Mouse (Mus musculus) left cerebral cortex, adult 9 months (tissue): ENCODE data around the gene 1810013L24Rik.

Source experiments
- DNase-seq, 2 experiments: peaks; one replicate each; pipeline ENCODE4 v3.0.0; 2022; ENCODE audit warnings: low spot score in 2 of 2

1810013L24Rik gene

DNA sequence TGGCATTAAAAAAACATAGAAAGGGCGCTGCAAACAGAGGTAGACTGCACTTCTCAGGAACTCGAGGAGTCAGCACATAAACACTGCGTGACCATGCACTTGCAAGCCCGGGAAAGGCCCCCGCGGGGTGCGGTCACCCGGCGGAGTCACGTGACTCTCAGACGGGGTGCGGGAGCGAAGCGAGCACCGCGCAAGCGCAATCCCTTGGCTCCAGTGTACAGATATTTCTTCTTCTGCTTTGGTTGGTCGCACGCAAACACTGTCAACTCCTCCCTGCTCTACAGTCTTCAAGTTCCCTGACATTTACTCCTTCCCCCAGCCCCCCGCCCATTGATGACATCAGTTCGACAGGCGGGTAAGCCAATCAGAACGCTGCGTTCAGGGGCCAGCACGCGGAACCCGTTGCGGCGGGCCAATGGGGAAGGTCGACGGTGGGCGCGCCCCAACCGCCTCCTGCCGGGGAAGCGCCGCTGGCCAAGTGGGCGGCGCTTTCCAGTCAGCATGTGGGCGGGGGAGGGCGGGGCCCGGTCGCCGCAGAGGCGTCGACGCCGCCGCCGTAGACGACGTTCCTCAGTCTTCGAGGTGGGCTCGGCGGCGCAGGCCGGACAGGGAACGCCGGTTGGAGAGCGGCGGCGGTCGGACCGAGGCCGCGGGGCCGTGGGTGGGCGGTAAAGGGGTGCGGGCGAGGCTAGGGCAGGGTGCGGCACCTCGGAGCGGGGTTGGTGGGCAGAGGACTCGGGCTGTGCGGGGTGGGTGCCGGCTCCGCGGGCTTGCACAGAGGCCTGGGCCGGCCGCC is at the start of gene 1810013L24Rik:
1810013L24Rik (plus strand) TSS at position 537 of the 796 bp plus-strand sequence.
- DNase-seq = peak; percentile 99

DNA sequence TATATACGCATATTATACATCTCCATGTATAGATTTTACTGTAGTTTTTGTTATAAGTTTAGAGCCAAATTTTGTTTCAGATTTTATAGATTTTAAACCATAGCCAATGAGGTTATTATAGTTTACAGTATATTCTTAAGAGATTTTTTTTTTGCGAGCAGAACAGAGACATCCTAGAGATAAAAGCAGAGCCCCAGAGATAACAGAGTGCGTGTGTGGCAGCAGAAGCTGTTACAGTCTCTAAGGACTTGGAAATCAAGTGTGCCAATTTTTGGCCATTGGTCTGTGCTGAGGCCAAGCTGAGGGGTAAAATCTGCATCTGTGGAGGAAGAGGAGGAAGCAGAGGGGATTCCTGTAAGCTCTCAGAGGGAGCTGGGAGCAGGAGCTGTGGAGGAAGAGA is 49.7 kb upstream of the 1810013L24Rik start:
- DNase-seq = no peak

DNA sequence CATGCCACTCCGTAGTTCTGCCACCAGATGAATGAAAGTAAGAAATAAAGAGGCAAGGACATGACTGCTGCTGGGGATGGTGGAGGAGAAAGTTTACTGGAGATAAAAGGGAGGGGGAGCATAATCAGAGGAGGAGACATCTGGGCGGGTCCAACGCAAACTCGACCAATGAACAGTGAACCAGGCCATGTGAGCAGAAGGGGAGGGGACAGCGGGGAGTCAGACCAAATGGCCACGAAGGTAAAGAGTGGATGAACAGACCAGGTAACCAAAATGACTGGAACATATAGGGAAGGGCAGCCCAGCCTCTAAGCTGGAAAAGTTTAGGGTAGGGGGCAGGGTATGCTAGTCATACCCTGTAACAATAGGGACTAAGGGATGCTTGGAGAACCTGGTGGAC is 48.7 kb upstream of the 1810013L24Rik start:
- no peak for DNase-seq

DNA sequence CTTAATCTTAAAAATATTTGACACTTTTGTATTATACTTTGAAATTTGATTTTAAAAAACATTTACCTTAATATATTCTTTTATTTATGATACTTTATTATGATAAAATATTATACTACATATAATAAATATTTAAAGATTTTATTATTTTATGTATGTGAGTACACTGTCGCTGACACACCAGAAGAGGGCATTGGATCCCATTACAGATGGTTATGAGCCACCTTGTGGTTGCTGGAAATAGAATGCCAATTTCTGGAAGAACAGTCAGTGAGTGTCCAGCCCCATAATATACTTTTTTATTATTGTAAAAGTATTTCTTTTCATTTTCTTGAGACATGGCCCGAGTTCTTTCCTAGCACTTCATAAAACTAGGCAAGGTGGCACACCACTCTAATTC is 48.2 kb upstream of the 1810013L24Rik start:
- no peak for DNase-seq

DNA sequence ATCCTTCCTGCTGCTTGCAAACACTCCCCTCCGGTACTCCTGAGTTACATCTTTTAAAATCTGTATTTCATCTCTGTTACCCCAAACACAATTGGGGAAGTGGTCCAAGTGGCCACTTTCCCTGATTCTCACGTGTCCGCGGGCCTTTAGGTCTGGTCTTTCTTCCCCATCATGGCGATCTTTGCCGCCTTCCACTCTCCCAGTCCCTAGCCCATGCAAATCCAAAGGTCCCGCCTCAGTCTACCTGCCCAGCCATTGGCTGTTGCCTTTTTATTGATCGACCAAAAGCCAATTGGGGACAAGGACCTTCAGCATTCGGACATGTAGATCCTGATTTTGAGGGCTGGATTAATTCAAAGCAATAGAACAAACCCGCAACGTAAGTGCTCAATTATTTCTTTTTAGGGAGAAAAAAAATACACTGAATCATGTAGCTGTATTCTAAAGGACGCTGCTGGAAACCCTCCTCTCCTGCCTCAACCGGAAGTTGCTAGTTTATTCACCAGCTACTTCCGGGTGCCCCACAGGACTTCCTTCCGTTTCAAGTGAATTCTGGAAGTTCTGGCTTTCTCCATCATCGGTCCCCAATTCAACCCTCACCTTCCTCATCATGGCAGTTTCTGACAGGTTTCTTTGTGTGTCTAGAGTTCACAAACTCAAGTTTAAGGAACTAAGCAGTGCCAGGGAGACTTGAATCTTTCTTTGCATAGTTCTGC is 46.5 kb upstream of the 1810013L24Rik start:
- DNase-seq = no peak

DNA sequence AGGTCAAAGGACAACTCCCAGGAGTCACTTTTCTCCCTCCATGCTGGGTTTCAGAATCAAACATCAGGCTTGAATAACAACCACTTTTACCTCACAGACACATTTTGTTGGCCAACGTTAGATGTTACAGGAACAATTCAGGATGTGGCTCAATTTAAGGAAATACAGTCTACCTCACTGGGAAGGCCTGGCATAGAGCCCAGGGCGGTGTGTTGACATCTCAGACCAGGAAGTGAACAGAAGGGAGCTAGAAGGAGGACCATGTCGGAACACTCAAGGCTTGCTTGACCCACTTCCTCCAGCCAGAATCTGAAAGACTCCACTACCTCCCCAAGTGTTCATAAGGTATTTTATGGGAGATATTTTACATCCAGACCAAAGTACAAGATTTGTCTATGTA is 45.1 kb upstream of the 1810013L24Rik start:
- DNase-seq = no peak

DNA sequence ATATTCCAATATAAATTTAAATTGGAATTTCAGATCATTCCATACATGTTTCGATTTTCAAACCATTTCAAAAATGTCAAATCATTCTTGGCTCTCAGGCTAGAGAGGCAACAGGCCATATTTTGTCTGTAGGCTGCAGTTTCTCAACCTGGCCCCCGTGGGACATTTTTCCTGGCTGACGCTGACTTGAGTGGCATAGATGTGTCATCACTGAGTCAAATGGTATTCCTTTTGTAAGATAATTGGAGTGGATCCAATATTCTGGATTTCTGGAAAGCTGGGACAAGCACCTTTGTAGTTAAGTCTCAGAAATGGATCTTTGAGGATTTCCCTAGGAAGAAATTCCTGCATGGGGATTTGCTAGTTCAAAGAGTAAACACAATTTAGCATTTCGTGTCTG is 39.0 kb upstream of the 1810013L24Rik start:
- no peak for DNase-seq

DNA sequence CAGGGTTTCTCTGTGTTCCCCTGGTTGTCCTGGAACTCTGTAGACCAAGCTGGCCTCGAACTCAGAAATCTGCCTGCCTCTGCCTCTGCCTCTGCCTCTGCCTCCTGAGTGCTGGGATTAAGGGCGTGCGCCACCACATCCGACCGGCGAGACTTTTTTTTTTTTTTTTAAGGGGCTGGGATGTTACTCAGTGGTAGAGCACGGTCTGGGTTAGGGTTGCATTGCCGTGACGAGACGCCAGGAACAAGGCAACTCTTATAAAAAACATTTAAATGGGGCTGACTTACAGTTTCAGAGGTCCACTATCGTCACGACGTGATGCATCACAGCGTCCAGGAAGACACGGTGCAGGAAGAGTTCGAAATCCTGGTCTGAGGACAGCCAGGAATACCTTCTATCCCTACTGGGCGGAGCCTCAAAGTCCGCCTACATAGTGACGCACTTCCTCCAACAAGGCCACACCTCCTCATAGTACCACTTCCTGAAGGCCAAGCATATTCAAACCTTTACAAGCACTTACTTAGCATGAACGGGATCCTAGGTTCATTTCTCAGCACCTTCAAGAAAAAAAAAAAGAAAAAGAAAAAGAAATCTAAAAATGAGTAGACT is 37.8 kb upstream of the 1810013L24Rik start, which contains the start of gene Usp7:
Usp7 (minus strand) TSS at position 360 of the 609 bp plus-strand sequence.
- no peak for DNase-seq

DNA sequence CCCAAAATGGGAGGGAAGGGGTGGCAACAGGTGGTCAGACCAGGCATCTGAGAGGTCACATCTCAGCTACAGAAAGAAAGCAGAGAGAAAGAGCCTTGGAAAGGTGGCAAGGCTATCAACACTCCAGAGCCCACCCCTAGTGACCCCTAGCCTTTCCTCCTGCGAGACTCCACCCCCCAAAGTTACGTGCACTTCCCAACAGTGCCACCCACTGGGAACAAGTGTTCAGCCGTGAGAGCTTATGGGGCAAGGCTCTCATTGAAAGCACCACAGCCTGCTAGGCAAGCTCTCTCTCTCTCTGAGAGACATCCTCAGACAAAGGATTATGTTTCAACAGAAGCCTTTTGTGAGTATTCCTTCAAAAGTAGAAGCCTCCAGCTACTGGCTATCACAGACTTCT is 34.9 kb upstream of the 1810013L24Rik start:
- no peak for DNase-seq

DNA sequence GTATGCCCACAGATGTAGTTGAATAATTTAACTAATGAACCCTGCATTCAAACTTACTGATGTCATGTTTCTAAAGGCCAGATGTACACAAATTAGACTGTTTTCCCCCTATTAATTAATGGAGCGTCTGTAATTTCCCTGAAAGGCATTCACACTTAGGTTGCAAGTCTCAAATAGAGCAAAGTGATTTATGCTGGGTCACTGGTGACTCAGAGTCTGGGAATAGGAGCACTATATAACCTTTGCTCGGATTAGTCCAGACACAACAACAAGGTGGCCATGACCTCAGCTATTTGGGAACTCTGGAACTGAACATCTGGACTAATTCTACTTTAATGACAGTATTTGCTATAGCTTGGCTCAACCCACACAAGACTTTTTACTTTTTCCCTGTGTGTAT is 34.0 kb upstream of the 1810013L24Rik start:
- DNase-seq = no peak

DNA sequence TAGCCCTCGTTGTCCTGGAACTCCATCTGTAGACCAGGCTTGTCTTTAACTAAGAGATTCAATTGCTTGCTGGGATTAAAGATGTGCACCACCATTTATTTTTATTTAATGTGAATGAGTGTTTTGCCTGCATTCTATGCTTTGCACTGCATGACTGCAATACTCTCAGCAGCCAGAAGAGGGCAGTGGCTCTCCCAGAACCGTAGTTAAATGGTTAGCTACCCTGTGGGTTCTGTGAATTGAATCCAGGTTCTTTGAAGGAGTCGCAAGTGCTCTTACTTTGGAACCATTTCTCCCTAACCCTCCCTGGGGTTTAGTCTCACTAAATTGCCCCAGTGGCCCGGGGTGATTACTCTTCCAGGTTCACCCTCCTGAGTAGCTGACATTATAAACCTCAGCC is 23.2 kb upstream of the 1810013L24Rik start:
- DNase-seq = no peak

DNA sequence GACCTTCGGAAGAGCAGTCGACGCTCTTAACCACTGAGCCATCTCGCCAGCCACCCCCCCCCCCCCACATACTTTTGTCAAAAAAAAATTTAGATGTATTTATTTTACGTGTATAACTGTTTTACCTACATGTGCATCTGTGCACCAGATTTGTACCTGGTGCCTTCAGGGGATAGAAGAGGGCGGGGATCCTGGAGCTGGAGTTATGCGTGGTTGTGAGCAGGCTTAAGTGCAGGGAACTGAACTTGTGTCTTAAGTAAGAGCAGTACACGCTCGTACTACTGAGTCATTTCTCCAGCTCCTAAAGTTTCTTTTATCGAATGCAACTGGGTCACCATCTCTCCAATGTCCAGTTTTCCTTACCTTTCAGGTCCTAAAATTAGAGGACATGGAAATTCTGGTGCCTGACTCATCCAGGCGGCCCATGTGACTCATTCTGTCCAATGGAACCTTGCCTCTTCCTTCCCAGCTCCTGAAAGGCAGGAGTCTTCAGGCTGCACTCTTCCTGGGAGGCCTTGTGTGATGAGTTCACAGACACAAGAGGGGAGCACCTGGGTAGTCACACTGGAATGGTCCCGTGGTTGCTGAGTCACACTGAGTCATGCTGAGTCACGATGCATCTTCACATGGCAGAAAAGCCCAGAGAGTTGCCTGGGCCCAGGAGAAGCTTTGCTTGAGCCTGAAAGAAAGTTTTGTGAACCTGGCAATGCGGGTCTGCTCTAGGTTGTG is 19.3 kb upstream of the 1810013L24Rik start:
- DNase-seq = peak in 1 of 2 experiments; percentile 46

DNA sequence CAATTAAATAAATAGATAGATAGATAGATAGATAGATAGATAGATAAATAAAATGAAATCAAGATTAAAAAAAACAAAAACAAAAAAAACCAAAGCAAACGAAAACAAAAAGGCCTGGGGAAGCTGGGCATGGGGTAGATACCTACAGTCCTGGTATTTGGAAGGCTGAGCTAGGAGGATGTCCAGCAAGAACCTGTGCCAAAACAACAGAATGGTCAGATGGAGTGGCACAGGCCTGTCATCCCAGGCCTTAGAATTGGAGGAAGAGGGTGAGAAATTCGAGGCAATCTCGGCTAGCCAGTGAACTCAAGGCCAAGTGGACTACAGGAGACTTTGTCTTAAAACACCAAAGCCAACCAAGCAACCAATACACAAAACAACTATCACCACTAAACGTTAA is 12.0 kb upstream of the 1810013L24Rik start:
- no peak for DNase-seq

DNA sequence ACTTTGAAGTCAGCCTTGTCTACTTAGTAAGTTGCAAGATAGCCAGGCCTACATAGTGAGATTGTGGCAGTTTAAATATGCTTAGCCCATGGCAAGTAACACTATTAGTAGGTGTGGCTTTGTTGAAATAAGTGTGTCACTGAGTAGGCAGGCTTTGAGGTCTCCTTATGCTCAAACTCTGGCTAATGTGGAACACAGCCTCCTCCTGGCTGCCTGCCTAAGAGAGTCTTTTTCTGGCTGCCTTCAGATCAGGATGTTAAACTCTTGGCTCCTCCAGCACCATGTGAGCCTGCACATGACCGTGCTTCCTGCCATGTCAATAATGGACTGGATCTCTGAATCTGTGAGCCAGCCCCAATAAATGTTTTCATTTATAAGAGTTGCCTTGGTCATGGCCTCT is 8.5 kb upstream of the 1810013L24Rik start:
- DNase-seq = peak in 1 of 2 experiments; percentile 61

DNA sequence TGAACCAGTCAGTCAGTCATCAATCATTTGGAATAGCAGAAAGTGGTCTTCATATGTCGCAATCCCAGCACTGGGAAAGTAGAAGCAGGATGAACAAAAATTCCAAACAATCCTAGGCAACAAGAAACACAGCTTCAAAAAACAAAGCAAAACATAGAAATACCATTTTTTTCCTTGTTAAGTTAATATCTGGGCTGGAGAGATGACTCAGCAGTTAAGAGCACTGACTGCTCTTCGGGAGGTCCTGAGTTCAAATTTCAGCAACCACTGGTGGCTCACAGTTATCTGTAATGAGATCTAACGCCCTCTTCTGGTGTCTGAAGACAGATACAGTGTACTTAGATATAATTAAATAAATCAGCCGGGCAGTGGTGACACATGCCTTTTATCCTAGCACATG is 7.3 kb upstream of the 1810013L24Rik start:
- DNase-seq = no peak

DNA sequence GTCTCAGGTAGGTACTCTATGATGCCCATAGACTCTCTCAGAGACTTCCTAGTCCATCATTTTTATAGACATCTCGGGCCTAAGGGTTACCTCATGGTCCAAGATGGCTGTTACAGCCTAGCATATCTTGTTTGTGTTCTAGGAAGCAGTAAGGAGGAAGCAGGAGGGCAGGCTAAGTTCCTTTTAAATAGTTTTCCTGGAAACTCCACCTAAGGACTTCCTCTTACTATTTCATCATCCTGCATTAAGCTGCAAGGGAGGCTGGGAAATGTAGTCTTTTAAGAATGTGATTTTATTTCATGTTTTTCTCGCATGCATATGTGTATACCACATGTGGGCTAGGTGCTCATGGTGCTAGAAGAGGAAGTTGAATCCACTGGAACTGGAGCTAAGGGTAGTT is 6.2 kb upstream of the 1810013L24Rik start:
- no peak for DNase-seq

DNA sequence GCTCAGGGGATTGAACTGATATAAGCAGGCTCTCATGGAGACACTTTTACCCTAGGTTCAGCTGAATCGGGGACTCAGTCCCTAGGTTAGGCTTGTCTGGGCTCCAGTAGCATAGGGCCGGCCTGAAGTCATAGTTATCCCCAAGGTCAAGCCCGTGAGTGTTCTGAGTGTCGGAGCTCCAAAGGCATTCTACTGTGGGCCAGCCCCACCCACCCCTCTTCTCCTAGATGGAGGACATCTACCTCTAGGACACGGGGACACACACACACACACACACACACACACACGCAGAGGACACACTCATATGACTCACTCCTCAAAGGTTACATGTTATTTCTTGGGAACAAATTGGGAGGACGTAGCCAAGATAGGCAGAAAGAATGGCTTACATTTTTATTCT is 2.5 kb upstream of the 1810013L24Rik start:
- DNase-seq = no peak

DNA sequence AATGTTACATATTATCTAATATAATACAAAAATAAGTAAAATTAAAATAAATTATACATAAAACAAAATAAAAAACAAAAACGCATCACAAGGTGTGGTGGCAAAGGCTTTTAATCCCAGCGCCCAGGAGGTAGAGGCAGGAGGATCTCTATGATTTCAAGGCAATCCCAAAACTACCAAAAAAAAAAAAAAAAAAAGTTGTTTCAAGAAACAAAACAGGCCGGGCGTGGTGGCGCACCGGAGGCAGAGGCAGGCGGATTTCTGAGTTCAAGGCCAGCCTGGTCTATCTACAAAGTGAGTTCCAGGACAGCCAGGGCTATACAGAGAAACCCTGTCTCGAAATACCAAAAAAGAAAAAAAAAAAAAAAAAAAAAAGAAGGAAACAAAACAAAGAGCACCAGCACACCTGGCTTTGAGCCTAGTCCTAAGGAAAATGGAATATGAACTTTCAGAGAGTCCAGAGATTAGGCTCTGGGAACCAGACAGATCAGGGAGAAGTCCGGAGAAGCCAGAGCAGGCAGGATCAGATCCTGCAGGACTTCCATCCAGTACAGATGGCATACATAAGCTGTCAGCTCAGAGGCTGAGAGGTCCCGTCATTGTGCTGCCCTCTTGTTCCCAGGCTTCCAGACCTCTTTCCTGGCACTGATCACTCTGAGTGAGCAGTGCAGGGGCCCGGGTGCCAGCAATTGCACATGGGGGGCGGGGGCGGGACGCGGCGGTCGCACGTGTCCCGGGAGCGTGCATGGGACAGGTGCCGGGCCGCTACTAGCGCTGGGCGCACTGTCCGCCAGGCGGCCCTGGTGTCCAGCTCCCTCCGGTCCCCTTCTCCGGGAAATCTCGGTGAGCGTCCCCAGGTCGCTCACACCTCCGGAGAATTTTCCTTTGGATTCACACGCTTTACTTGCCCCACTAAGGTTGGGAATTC is 1.0 kb upstream of the 1810013L24Rik start:
- no peak for DNase-seq

DNA sequence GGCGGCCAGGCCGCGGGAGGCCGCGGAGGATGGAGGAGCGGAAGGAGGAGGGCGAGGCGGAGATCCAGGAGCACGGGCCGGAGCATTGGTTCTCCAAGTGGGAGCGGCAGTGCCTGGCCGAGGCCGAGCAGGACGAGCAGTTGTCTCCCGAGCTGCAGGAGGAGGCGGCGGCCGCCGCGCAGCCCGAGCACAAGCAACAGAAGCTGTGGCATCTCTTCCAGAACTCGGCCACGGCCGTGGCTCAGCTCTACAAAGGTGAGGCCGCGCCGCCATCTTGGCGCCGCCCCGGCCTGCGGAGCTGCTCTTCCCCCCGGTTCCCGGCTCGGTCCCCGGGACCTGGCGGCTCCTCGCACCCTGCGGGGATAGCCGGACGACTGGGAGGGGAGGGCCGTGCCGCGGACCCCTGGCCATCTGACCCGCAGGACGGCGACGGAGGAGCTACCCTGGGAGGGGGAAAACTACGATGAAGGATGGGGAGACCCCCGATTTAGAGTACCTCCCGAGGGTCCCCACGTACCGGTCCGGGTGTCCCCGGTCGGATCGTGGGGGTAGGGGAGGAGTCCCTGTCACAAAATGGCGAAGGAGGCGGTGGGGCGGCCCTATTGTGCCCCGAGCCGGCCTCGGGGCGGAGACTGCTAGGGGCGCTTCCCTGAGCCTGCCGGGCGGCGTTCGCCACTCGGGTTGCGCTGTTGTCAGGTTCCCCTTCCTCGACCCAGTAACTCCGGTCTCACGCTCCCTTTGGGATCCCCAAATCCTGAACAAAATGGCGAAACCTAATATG is 721 bp downstream of the 1810013L24Rik start:
- peak in 1 of 2 experiments; percentile 55 for DNase-seq

DNA sequence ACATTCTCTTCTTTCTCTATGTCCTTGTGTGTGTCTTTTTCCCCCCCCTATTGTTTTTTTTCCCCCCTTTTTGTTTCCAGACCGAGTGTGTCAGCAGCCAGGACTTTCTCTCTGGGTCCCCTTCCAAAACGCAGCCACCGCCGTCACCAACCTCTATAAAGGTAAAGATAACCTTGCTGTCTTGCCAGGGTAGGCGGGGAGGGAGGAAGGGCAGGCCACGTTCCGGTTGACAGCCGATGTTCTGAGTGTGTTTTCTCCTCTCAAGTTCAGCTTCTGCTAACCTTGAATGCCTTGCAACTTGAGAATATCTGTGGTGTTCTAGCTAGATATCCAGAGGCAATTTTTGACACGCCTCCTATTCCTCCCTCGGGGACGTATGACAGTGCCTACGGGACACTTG is 1.3 kb downstream of the 1810013L24Rik start:
- no peak for DNase-seq
